Mouse (Mus musculus) midbrain, embryonic 14.5 days (tissue): ENCODE results near the gene Dhdh. TPM values are rescaled to one million over a fixed set of nuclear protein-coding genes. Genes with fewer than 3 reads are reported as not detected.
"Not testable (repeated sequence)": the region's sequence is repeated elsewhere in the genome, so short reads cannot be mapped to it uniquely, and the experiment has no call there.

Experiments
- ATAC-seq: fragments of 200-750 bp; cut with Nextera tagmentation; 2 replicates; pipeline ENCODE4 v1.8.0; 2017; ENCODE audit warnings: moderate number of reproducible peaks, moderate library complexity; ENCODE audit not compliant: low FRiP score, low TSS enrichment
- DNase-seq: peaks from one replicate; pipeline ENCODE4 v3.0.0-alpha.2; 2015
- H3K27ac ChIP-seq: fragments of 300-500 bp; sonication (generic); replicated peaks from 2 replicates; pipeline ENCODE4 v1.5.1; 2014; ENCODE audit warnings: mild to moderate bottlenecking, low read depth, low read length, moderate library complexity
- H3K27me3 ChIP-seq: fragments of 300-500 bp; sonication (generic); 2 replicates; pipeline ENCODE4 v1.6.1; 2014; ENCODE audit warnings: low read length, control low read depth, mixed read lengths; ENCODE audit not compliant: control insufficient read depth, insufficient read depth
- H3K36me3 ChIP-seq: fragments of 300-500 bp; sonication (generic); 2 replicates; pipeline ENCODE4 v1.6.1; 2014; ENCODE audit warnings: low read length, control low read depth; ENCODE audit not compliant: control insufficient read depth, insufficient read depth
- H3K4me1 ChIP-seq: fragments of 300-500 bp; sonication (generic); 2 replicates; pipeline ENCODE4 v1.6.1; 2014; ENCODE audit warnings: mild to moderate bottlenecking, antibody characterized with exemption, low read length, control low read depth; ENCODE audit not compliant: control insufficient read depth, insufficient read depth
- H3K4me2 ChIP-seq: fragments of 300-500 bp; sonication (generic); 2 replicates; pipeline ENCODE4 v1.6.1; 2014; ENCODE audit warnings: mild to moderate bottlenecking, low read length, moderate library complexity
- H3K4me3 ChIP-seq: fragments of 300-500 bp; sonication (generic); replicated peaks from 2 replicates; pipeline ENCODE4 v1.5.1; 2014; ENCODE audit warnings: low read depth, low read length
- H3K9ac ChIP-seq: fragments of 300-500 bp; sonication (generic); replicated peaks from 2 replicates; pipeline ENCODE4 v1.6.1; 2014; ENCODE audit warnings: mild to moderate bottlenecking, low read length, moderate library complexity
- H3K9me3 ChIP-seq: fragments of 300-500 bp; sonication (generic); 2 replicates; pipeline ENCODE4 v1.6.1; 2016; ENCODE audit warnings: low read length, control low read depth, mixed read lengths; ENCODE audit not compliant: control insufficient read depth
- WGBS: fragments of 180-500 bp; shearing (Covaris S2); extraction: QIAGEN DNeasy Blood & Tissue Kit; methylation state at CpG from one replicate; pipeline ENCODE4 v1.1.7; 2014; 5-methylcytosine and 5-hydroxymethylcytosine counted together
- polyA plus RNA-seq: library from polyadenylated mRNA; unstranded; fragments of >200 nt; fragmentation: Nextera tagmentation; extraction: Ambion mirVana; gene quantifications from 2 replicates; pipeline ENCODE4 v1.2.1, GENCODE M21; 2014

Gene Dhdh
- polyA plus RNA-seq, 1 experiment from 2014 or later = 3.2 TPM

GRCm38 (mm10) chr7:45461781-45462180 lies 26.8 kb downstream of the Dhdh start:
- Histone ChIP-seq H3K9me3 (no peaks in the 10 kb centered on the region), H3K27ac (no peak overlapping the region; the same call in 1 of the 2 replicates), H3K4me1 (peaks cover 39% of the 10 kb centered on the region), H3K4me2 (no peak overlapping the region), H3K9ac (no peak overlapping the region), H3K36me3 (peaks cover 50% of the 10 kb centered on the region), H3K4me3 (no peak overlapping the region), H3K27me3 (no peaks in the 10 kb centered on the region)
- WGBS = 92% methylated on average over 4 of the region's 4 CpGs
- ATAC-seq (no peak), DNase-seq (no peak)

DNA sequence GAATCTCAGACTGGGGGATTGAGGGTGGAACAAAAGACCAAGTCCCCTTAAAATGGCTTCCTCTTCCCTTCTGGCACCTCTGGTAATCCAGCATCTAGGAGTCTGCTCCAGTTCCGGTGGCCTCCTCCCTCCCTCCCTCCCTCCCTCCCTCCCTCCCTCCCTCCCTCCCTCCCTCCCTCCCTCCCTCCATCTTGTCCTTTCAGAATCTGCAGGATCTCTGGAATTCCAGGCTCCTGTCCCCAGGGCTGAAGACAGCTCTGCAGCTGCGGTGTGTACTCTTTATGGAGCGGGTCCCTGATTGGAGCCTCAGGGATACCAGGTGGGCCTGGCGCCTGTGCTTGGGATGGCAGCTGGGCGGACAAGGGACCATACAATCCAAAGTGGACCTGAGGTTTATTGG lies 27.3 kb downstream of the Dhdh start:
- H3K4me3 ChIP-seq = no peak overlapping the region

GRCm38 (mm10) chr7:45460860-45461314 lies 27.7 kb downstream of the Dhdh start:
- DNase-seq (peak; percentile 52), ATAC-seq (no peak)
- Histone ChIP-seq H3K36me3 (peaks cover 54% of the 10 kb centered on the region), H3K4me3 (no peak overlapping the region), H3K4me1 (peaks cover 37% of the 10 kb centered on the region), H3K27ac (peak overlapping the region; percentile 94), H3K9ac (no peak overlapping the region), H3K9me3 (no peaks in the 10 kb centered on the region), H3K27me3 (no peaks in the 10 kb centered on the region), H3K4me2 (peak overlapping the region; percentile 65; the same call in 1 of the 2 replicates)
- 50% methylated on average over 13 of the region's 13 CpGs for WGBS

More for the DNA sequence above, 27.3 kb downstream of the Dhdh start:
- DNase-seq (no peak), ATAC-seq (no peak)
- Histone ChIP-seq H3K4me2 (no peak overlapping the region), H3K36me3 (peaks cover 52% of the 10 kb centered on the region), H3K27ac (peak overlapping the region; percentile 94), H3K4me1 (peaks cover 41% of the 10 kb centered on the region), H3K9me3 (no peaks in the 10 kb centered on the region), H3K27me3 (no peaks in the 10 kb centered on the region), H3K9ac (no peak overlapping the region)
- 58% methylated on average over 5 of the region's 5 CpGs for WGBS

- Histone ChIP-seq H3K4me2 (peak overlapping the region; percentile 65), H3K9ac (peak overlapping the region; percentile 88; the same call in 1 of the 2 replicates), H3K36me3 (peaks cover 55% of the 10 kb centered on the region), H3K27me3 (no peaks in the 10 kb centered on the region), H3K9me3 (no peaks in the 10 kb centered on the region), H3K27ac (peak overlapping the region; percentile 94), H3K4me1 (peaks cover 32% of the 10 kb centered on the region), H3K4me3 (peak overlapping the region; percentile 88)
- DNase-seq (peak; percentile 29), ATAC-seq (no peak)
- WGBS = 80% methylated on average over 7 of the region's 7 CpGs
Measured at GRCm38 (mm10) chr7:45460377-45460776, 28.2 kb downstream of the Dhdh start.

DNA sequence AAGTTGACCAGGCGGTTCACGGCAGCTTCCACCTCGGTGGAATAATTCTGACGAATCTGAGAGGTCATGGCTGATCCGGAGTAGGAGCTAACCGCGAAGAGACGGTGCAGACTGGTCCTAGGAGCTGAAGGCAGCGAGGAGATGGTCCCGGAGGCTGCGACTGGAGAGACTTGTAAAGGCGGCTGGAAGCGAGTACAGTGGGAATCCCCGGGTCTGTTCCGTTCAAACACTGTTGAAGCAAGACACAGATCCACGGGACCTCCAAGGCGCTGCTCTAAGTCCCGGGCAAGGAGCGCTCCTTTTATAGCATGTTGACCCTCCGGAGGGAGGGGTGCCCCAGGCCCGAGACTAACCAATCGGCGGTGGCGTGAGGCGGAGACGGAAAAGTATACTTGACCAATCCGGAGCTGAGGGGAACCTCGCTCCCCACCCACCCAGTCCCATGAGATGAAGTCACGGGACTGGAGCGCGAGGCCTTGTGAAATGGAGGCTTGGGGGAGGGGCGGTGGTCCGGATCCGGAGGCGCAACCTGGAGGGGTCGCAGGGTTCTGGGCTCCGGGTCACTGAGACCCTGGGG lies 29.0 kb downstream of the Dhdh start, which contains the start of gene Ftl1:
Gene Ftl1, minus strand, starts transcription at position 321 of the 577 bp plus-strand sequence.
- Histone ChIP-seq H3K27ac (peak within 1 kb of the TSS; percentile 94), H3K4me2 (peak within 1 kb of the TSS; percentile 90), H3K4me3 (peak within 1 kb of the TSS; percentile 88), H3K9ac (peak within 1 kb of the TSS; percentile 88), H3K36me3 (peaks cover 55% of the 10 kb centered on the region), H3K4me1 (peaks cover 28% of the 10 kb centered on the region)
- WGBS = under 1% methylated on average over 25 of the region's 37 CpGs
- DNase-seq (peak; percentile 99), ATAC-seq (peak; percentile 93)
- H3K27me3 ChIP-seq, H3K9me3 ChIP-seq: not testable (repeated sequence)

DNA sequence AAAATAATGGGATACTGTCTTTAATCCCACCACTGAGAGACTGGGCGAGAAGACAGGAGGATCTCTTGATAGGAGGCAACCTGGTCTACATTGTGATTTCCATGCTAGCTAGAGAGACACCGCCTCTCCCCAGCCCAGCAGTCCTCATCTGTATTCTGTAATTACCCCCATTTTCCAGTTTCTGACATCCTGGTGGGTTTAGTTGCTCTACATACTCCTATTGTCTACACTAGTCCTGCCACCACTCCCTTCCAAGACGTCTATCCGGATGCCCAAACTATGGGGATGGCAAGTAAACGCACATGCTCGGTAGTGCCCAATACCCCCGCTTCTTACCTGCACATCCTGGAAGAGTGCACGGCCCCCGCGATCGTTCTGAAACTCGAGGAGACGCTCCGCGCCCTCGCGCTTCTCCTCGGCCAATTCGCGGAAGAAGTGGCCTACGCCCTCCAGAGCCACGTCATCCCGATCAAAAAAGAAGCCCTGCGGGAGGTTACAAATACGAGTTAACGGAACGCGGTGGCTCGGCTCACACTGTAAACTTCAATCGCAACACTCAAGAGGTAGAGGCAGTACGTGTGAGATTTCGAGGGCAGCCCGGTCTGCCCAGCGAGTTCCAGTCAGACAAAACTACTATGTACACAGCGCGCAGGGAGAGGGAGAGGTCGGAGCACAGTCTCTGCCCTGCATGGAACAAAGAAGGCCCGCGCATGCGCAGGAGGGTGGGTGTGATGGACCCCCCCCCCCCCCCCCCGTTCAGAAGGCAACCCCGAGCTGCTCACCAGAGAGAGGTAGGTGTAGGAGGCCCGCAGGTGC lies 29.6 kb downstream of the Dhdh start:
- Histone ChIP-seq H3K36me3 (peaks cover 60% of the 10 kb centered on the region), H3K27ac (peak overlapping the region; percentile 94), H3K27me3 (no peaks in the 10 kb centered on the region), H3K9ac (peak overlapping the region; percentile 88), H3K4me2 (peak overlapping the region; percentile 90), H3K4me1 (peaks cover 28% of the 10 kb centered on the region), H3K4me3 (peak overlapping the region; percentile 88), H3K9me3 (no peaks in the 10 kb centered on the region)
- DNase-seq = peak; percentile 92
- 1% methylated on average over 41 of the region's 43 CpGs for WGBS
- peak; percentile 79 for ATAC-seq

DNA sequence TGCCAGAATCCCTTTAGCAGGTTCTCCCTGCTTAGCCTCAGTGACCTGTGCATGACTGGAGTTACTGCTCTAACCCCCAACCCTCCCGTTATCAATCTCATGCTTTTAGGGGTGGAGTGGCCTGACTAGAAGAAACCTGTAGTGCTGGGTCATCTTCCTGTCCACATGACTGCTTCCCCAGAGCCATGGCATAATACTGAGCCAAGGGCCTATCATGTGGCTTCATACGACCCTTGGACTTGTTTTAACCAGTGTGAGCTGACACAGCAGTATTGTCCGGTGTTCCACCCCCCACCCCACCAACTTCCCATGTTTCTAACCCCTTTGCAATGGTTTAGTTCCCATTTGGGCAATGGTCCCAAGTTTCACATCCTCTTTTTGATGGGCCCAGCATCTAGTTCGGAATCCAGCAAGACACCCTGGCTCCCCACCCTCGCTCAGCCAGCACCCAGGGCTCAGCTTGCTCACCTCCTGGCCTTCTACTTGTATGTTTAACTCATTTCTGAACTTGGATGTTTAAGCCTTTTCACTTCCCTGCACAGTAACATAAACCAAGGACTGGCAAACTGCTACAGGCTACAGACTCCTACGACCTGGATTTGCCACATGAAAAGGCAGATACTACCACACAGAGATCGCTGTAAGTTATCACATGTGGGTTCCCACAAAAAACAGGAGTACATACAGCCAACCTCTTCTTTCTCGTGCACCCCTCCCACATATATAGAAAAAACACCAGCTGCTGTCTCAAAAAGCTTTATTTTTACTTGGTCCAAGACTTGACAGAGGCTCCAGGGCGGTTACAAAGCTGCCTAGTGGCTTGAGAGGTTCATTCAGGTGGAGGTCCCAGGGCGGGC lies 31.2 kb downstream of the Dhdh start:
- peaks cover 56% of the 10 kb centered on the region for H3K36me3 ChIP-seq
- DNase-seq (no peak), ATAC-seq (no peak)
- H3K4me3 ChIP-seq = peak overlapping the region; percentile 88
- H3K27me3 ChIP-seq = no peaks in the 10 kb centered on the region
- H3K9ac ChIP-seq = peak overlapping the region; percentile 88
- H3K4me2 ChIP-seq = peak overlapping the region; percentile 90
- peaks cover 28% of the 10 kb centered on the region for H3K4me1 ChIP-seq
- H3K9me3 ChIP-seq = no peaks in the 10 kb centered on the region
- peak overlapping the region; percentile 32; the same call in 1 of the 2 replicates for H3K27ac ChIP-seq
- WGBS = 76% methylated on average over 10 of the region's 10 CpGs

- Histone ChIP-seq H3K4me1 (peaks cover 28% of the 10 kb centered on the region), H3K27me3 (no peaks in the 10 kb centered on the region), H3K9me3 (no peaks in the 10 kb centered on the region), H3K4me2 (peak overlapping the region; percentile 90), H3K9ac (peak overlapping the region; percentile 88; the same call in 1 of the 2 replicates), H3K27ac (peak overlapping the region; percentile 32; the same call in 1 of the 2 replicates), H3K4me3 (peak overlapping the region; percentile 88), H3K36me3 (peaks cover 56% of the 10 kb centered on the region)
- WGBS = 61% methylated on average over 9 of the region's 9 CpGs
- DNase-seq (no peak), ATAC-seq (no peak)
Measured at GRCm38 (mm10) chr7:45456721-45457203, 31.8 kb downstream of the Dhdh start.
